Comparison of ENCODE assay signal across 21 mouse cellular contexts in genomic region chr11:96429891-96430290, GRCm38 (mm10). TPM values are rescaled to one million over a fixed set of nuclear protein-coding genes. Genes with fewer than 3 reads are reported as not detected.
A peak's percentile ranks its signal among the peaks of the same experiment; 100 is the strongest.
DNase-seq lines count a peak whose midpoint lies in the region; ATAC-seq and TF ChIP-seq lines count a peak whose summit lies in the region.
"Had no signal": no experiment of that assay in that cellular context is flagged by ENCODE, and none has a peak within 500 bp of the region (broad histone marks: within the 10 kb centered on the region; RNA-seq: fewer than 3 reads in every experiment).

No protein-coding gene starts in this region.

- no peak overlapping the region for H3K9ac ChIP-seq in intestine, postnatal 0 days (ENCODE audit: low read depth, low read length)
- H3K9ac ChIP-seq: embryonic facial prominence, embryonic 15.5 days; forebrain, embryonic 15.5 days; heart, embryonic 15.5 days; hindbrain, embryonic 13.5 days had no signal

- TF ChIP-seq CTCF in intestine, postnatal 0 days (IDR thresholded peaks at IDR 0.05; ENCODE audit: low read depth) = no peak
- TF ChIP-seq CTCF in kidney, adult 2 months (conservative IDR thresholded peaks at IDR 0.05; ENCODE audit: insufficient read depth, insufficient read length, low read depth, low read length) = no peak

- DNase-seq in 3T3-L1 (ENCODE audit: low read depth, low spot score) (peak; percentile 40), 416B (ENCODE audit: low read depth) (peak; percentile 77)
- DNase-seq in adrenal gland, adult 8-10 months = peak; percentile 57
- peak; percentile 51 to 56 for DNase-seq in adrenal gland, postnatal 36 days
- DNase-seq in kidney, adult 2 months = no peak
- no peak for DNase-seq in kidney, postnatal 14 days
- DNase-seq: cerebellum, adult 18-20 months; cerebellum, postnatal 14 days; gastrocnemius, postnatal 10 days; heart, adult 18-20 months; heart, postnatal 14 days; kidney, adult 8-10 months had no signal

- no peaks in the 10 kb centered on the region for H3K27me3 ChIP-seq in intestine, postnatal 0 days (replicated peaks; ENCODE audit: control insufficient read depth, insufficient read depth, low read length)
- H3K27me3 ChIP-seq in kidney, adult 2 months (replicated peaks; ENCODE audit: control insufficient read depth, insufficient read depth, low read length) = no peaks in the 10 kb centered on the region
- H3K27me3 ChIP-seq: forebrain, embryonic 15.5 days; hindbrain, embryonic 13.5 days had no signal

- no peak overlapping the region for H3K4me2 ChIP-seq in intestine, postnatal 0 days (replicated peaks; ENCODE audit: low read depth)
- H3K4me2 ChIP-seq: embryonic facial prominence, embryonic 15.5 days; forebrain, embryonic 15.5 days; heart, embryonic 15.5 days; hindbrain, embryonic 13.5 days had no signal

- no peaks in the 10 kb centered on the region for H3K36me3 ChIP-seq in intestine, postnatal 0 days (ENCODE audit: control insufficient read depth, insufficient read depth)
- no peaks in the 10 kb centered on the region for H3K36me3 ChIP-seq in kidney, adult 2 months (ENCODE audit: control insufficient read depth, insufficient read depth, low read length)
- H3K36me3 ChIP-seq: embryonic facial prominence, embryonic 15.5 days; forebrain, embryonic 10.5 days; forebrain, embryonic 15.5 days; heart, embryonic 10.5 days; heart, embryonic 15.5 days; hindbrain, embryonic 13.5 days had no signal

- no peak for ATAC-seq in intestine, postnatal 0 days
- ATAC-seq: forebrain, embryonic 15.5 days; hindbrain, postnatal 0 days had no signal

- no peak overlapping the region for H3K4me3 ChIP-seq in intestine, postnatal 0 days (ENCODE audit: low read depth, low read length)
- H3K4me3 ChIP-seq in kidney, adult 2 months (ENCODE audit: insufficient read depth, low read depth, low read length) = no peak overlapping the region
- H3K4me3 ChIP-seq: embryonic facial prominence, embryonic 15.5 days; erythroblast, embryonic 14.5 days; forebrain, embryonic 10.5 days; forebrain, embryonic 15.5 days; heart, embryonic 10.5 days; heart, embryonic 15.5 days; hindbrain, embryonic 13.5 days had no signal

- H3K4me1 ChIP-seq in intestine, postnatal 0 days (replicated peaks; ENCODE audit: control insufficient read depth, insufficient read depth, low read length) = no peaks in the 10 kb centered on the region
- H3K4me1 ChIP-seq in kidney, adult 2 months (ENCODE audit: control insufficient read depth, insufficient read depth, low read length) = peaks cover 3% of the 10 kb centered on the region; the same call in 1 of the 2 replicates
- H3K4me1 ChIP-seq: forebrain, embryonic 10.5 days; forebrain, embryonic 15.5 days; heart, embryonic 15.5 days had no signal

- H3K27ac ChIP-seq in intestine, postnatal 0 days (ENCODE audit: low read depth, low read length) = no peak overlapping the region
- no peak overlapping the region for H3K27ac ChIP-seq in kidney, adult 2 months (ENCODE audit: insufficient read depth, low read depth, low read length)
- H3K27ac ChIP-seq: embryonic facial prominence, embryonic 15.5 days; forebrain, embryonic 10.5 days; forebrain, embryonic 15.5 days; heart, embryonic 10.5 days; heart, embryonic 15.5 days; hindbrain, embryonic 13.5 days; hindbrain, postnatal 0 days had no signal

- no peaks in the 10 kb centered on the region for H3K9me3 ChIP-seq in intestine, postnatal 0 days (ENCODE audit: control insufficient read depth)
- H3K9me3 ChIP-seq: embryonic facial prominence, embryonic 15.5 days; forebrain, embryonic 15.5 days; heart, embryonic 10.5 days; heart, embryonic 15.5 days; hindbrain, embryonic 13.5 days had no signal

- WGBS in intestine, postnatal 0 days = 76% methylated on average over 5 of the region's 5 CpGs
- 59% methylated on average over 5 of the region's 5 CpGs for WGBS in kidney, adult 2 months

- no peak for TF ChIP-seq POLR2A in kidney, adult 2 months (IDR thresholded peaks at IDR 0.05; ENCODE audit: low read depth, low read length)

RNA-seq across cellular contexts. Expression of gene Skap1, which starts 34.5 kb away (rescaled TPM):
- 10 to 100 TPM in 3 of 4 experiments, 1 to 10 TPM in 1; 7.3 to 15.3 (median 11.2) TPM for total RNA-seq in adrenal gland, adult 8-10 months (2022)
- total RNA-seq in adrenal gland, postnatal 36 days (2021) = 1 to 10 TPM; 7.5 to 8.2 TPM
- polyA plus RNA-seq in intestine, postnatal 0 days (2015; fragmentation: Nextera tagmentation; extraction: Ambion mirVana) = 0.46 and 0.52 TPM in 2 replicates
- 1.0 and 3.3 TPM in 2 replicates for polyA plus RNA-seq in kidney, adult 2 months (2012; rRNA removed)
- polyA plus RNA-seq: erythroblast, embryonic 14.5 days had no signal

Comparison
In these comparisons a context has a peak if more than half of its experiments do, and no peak if none do; other contexts are left out.
1. DNase-seq: peak in 3T3-L1 (single experiment), 416B (single experiment), adrenal gland, adult 8-10 months (single experiment) and adrenal gland, postnatal 36 days (2 of 2); none in kidney, adult 2 months (single experiment) and kidney, postnatal 14 days (single experiment).